Mouse (Mus musculus) embryonic fibroblast, embryonic 13.5 days (primary cell): ENCODE data around the gene Selenov.

Source experiments
- CTCF ChIP-seq: IDR thresholded peaks from 2 replicates; pipeline ENCODE4 v1.5.1; 2011; ENCODE audit warnings: mild to moderate bottlenecking, control low read depth, low read length, moderate library complexity, borderline replicate concordance; ENCODE audit not compliant: insufficient read depth
- POLR2A ChIP-seq: IDR thresholded peaks from 2 replicates; pipeline ENCODE4 v1.6.1; 2011; ENCODE audit warnings: low read depth, mild to moderate bottlenecking, control low read depth, low read length, moderate library complexity

DNA sequence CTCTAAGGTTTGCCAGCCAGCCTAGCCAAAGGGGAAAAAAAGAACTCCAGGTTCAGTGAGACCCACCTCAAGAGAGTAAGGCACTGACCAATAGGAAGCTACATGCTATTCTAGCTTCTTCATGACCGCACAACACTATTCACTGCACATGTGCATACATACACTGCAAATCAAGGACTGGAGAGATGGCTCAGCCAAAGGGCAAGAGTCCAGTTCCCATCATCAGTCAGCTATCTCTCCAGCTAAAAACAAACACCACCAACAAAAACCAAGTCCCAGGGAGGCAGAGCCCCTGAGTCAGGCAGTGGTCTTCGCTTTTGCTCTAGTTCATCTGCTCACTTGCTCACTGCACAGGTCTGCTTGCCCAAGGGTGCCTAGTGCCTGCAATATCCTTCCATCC, 37.3 kb upstream of the Selenov start:
- TF ChIP-seq POLR2A (no peak), CTCF (no peak)
